Mouse (Mus musculus): ENCODE results near the gene C3.

Gene C3

DNA sequence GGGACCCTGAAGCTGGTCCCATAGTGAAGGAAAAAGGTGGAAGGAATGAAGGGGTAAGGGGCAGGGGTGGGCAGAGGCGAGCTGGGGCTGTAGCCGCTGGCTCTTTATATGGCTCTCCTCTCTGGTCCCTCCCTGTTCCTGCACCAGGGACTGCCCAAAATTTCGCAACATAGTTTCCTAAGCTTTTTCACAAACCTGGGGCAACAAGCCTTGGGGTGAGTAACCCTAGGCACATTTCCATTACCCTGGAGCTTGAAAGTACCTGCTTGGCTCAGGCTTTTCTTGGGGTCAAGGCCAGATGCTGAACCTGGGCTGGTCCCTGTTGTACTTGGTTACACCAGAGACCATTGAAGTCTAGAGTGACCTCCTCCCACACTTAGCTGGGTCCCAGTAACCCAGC is at the start of gene C3:
TSS of gene C3 (minus strand) at position 123 of the 400 bp plus-strand sequence.
- no peak for DNase-seq (ENCODE audit: low read depth, low spot score)

- DNase-seq (ENCODE audit: low read depth, low spot score) = peak; percentile 61
Observed at GRCm38 (mm10) chr17:57276634-57277121, 48.7 kb upstream of the C3 start.

DNA sequence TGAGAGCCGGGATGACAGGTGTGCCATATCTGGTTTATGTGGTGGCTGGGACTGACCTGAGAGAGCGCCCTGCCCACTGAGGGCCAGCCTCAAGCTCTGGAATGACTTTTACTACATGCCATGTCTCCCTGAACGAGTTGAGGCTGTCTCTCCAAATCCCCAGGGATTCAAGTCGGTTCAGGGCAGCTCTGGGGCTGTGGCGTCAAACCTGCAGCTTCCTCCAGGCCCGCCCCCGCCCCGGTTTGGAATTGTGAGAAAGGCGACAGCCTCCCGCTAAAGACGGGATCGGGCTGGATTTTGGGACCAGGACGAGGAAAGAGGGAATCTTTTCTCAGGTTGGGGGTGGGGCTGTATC is 48.0 kb upstream of the C3 start:
- DNase-seq (ENCODE audit: low read depth, low spot score) = no peak

DNA sequence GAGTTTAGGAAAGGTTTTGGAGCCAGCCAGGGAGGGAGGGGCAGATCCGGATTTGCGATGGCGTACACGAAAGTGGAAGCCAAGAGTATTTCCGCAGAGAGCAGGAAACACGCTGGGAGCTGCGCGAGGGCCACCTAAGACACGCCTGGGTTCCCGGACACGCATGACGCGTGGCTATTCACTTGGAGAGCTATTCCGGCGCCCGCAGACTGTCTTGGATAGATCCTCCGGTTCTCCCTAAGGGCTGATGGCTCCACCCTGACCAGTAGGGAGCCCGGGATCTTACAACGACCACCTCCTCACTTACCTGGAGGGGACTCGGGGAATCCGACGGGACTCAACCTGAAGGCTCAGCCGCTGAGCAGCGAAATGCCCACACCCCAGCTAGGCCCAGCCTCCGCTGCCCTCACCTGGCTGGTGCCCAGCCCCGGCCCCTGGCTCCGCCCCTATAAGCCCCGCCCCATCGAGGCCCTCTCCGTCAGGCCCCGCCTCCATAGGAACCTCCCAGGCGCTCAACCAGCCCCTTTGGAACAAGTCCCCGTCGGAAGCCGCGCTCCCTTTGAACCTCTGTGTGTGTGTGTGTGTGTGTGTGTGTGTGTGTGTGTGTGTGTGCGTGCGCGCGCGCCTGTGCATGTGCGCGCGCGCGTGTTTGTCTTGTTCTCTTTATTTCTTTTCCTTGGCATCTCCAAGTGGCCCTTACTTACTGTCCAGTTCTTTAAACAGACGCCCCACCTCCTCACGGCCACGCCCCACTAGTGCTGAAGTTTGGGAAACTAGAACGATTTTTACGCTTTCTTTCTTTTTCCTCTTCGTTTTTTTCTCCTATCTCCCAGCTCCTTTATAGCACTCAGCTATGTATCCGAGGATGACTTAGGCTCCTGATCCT is 47.4 kb upstream of the C3 start:
- no peak for DNase-seq (ENCODE audit: low read depth, low spot score)

GRCm38 (mm10) chr17:57274686-57275085 is 46.8 kb upstream of the C3 start:
- DNase-seq (ENCODE audit: low read depth, low spot score) = no peak

DNA sequence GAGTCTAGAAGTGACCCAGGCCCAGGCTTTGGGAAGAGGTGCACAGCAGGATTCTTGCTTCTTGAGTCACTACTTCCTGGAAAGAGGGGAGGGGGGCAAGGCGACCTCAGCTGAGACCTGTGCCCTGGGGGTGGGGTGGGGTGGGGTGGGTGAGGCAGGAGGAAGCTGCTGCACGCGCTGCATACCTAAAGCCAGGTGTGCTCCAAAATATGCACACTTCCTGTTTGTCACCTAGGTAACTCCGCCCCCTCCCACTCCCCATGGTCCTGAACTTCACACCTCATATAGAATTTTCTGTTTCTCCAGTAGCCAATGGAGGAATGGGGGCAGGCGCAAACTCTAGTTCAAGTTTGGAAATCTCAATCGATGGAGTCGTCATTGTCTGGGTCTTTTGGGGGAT is 45.9 kb upstream of the C3 start:
- no peak for DNase-seq (ENCODE audit: low read depth, low spot score)

GRCm38 (mm10) chr17:57271301-57271700 is 43.4 kb upstream of the C3 start:
- DNase-seq (ENCODE audit: low read depth, low spot score) = no peak

- DNase-seq (ENCODE audit: low read depth, low spot score) = no peak
Observed at GRCm38 (mm10) chr17:57267556-57268126, 39.7 kb upstream of the C3 start.

DNA sequence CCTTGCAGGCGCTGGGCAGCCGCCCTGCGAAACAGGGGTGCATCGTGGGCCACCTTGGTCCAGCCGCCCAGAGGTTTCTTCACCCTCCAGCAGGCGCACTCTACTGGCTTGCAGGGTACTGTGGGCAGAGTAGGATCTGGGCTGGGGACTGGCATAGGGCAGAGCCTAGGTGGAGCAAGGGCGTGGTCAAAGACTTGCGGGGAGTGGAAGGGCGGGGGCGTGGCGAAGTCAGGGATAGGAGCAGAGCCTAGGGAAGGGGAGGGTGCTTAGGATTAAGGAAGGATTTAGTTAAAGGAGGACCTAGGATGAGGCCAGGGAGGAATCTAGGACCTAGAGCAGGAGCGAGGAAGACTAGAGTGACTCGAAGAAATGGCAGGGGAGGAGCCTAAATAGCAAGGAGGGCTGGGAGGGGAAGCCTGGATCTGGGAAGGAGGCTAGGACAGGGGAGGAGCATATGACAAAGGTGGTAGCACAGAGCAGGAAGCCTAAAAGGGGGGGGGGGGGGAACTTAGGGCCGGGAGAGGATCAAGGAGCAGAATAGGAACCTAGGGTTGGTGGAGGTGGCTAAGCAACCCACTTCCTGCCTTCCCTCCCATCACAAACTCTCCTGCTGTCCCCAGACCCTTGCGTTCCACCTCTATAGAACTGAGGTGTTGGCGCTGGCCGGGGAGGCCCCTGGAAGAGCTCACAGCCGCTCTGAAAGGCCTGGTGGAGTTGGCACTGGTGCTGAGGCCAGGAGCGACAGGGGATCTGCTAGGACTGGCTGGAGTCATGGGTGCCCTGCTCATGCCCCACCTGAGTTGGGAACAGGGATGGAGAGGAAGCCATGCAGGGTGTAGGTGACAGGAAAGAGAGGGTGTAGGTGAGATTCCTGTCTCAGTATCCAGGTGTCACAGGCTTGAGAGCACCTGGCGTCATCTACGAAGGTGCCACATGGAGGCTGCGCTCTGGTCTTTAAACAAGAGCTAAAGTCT is 37.3 kb upstream of the C3 start:
- no peak for DNase-seq (ENCODE audit: low read depth, low spot score)

GRCm38 (mm10) chr17:57264164-57264563 is 36.2 kb upstream of the C3 start:
- DNase-seq (ENCODE audit: low read depth, low spot score) = no peak

DNA sequence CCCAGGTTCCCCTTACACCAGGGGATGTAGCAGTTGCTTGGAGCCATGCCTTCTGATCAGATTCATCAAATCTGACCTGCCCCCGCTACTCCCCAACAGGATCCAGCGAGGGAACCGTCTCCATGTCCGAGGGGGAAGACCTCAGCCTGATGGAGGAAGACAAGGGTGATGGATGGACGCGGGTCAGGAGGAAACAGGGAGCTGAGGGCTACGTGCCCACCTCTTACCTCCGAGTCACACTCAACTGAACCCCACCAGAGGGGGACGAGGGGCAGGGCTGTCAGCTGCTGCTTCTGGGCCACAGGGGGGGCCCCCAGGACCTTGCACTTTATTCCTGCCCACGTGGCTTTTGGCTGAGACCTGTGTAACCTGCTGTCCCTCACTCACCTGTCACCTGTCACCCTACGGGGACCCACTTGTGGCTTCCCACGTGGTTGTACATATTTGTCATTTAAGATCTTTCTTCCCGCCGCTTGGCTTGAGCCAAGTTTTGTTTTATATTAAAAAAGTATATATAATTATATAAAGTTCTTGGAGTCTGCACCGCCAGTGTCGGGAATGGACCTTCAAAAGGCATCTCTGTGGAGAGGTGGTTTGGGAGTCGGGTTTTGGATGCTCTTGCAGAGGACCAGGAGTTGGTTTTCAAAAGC is 35.1 kb upstream of the C3 start:
- no peak for DNase-seq (ENCODE audit: low read depth, low spot score)

DNA sequence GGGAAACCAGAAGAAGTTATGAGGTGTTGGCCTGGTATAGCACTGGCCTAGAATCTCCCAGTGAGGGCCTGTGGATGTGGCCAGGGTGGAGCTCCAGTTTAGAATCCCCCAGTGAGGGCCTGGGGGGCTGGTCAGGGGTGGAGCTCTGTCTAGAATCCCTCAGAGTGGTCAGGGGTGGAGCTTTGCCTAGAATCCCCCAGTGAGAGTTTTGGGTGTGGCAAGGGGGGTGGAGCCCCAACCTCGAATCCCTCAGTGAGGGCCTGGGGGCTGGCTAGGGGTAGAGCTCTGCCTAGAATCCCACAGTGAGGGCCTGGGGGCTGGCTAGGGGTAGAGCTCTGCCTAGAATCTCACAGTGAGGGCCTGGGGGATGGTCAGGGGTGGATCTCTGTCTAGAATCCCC is 33.9 kb upstream of the C3 start:
- no peak for DNase-seq (ENCODE audit: low read depth, low spot score)

DNA sequence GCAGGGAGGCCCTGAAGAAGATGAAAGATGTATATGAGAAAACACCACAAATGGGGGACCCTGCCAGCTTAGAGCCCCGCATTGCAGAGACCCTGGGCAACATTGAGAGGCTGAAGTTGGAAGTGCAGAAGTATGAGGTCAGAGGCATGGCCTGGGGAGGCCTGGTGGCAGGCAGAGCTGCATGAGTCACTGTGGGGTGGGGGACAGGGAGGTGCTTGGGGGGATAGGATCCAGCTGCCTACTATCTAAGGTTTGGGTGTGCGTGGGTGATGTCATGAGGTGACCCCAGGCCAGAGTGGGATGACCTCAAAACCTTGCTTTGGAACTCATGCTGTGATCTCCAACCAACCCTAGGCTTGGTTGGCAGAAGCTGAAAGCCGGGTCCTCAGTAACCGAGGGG is 33.4 kb upstream of the C3 start:
- DNase-seq (ENCODE audit: low read depth, low spot score) = no peak

DNA sequence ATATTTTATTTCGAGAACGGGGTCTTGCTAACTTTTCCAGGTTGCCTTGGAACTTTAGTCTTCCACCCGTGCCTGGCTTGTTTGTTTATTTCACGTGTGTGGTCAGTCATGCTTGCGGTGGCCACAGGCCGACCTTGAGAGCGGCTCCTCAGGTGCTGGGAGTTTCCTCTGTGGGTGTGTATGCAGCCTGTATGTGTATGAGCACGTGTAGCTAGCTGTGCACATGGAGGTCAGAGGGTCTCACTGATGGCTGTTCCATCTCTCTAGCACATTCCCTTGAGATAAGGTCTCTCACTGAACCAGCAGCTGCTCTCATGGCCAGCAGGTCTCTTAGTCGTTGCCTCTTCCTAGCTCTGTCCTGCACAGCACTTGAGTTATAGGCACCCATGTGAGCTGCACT is 32.4 kb upstream of the C3 start:
- DNase-seq (ENCODE audit: low read depth, low spot score) = no peak

DNA sequence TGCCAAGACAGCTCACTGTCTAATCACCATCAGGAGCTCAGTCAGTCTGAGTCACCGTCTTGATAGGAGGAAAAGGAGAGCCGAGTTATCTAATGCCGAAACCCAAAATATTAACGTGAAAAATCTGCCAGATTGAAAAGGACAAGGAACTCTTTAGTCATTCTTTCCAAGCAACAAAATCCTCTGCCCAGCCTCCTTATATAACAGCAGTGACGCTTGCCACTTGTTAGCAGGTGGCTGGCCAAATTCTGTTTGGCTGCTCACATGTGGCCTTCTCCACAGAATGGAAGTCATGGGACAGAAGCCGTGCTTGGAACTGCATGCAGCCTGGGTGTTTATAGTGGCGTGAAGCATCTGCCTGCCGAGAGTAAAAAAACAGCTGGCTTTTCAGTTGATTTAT is 31.8 kb upstream of the C3 start:
- no peak for DNase-seq (ENCODE audit: low read depth, low spot score)

- no peak for DNase-seq (ENCODE audit: low read depth, low spot score)
Observed at GRCm38 (mm10) chr17:57258191-57258590, 30.3 kb upstream of the C3 start.

DNA sequence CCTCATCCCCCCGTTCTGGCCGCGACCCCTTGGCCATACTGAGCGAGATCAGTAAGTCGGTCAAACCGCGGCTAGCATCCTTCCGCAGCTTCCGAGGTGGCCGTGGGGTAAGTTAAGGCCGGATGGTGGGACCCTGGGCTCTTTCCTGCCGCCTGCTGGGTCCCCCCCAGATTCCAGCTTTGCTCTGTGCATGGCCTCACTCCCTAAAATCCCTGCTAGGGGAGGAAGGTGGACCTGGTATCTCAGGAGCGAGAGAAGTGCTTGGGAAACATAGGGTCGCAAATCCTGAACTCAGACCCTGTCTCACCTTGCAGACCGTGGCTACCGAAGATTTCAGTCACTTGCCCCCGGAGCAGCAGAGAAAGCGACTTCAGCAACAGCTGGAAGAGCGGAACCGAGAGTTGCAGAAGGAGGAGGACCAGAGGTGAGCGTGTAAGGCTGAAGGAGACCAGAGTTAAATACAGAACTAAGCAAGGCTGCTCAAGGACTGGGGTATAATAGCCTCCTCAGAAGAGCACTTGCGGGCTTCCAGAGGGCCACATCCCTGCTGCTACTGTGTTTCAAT is 29.1 kb upstream of the C3 start:
- DNase-seq (ENCODE audit: low read depth, low spot score) = no peak

GRCm38 (mm10) chr17:57255354-57255753 is 27.4 kb upstream of the C3 start:
- DNase-seq (ENCODE audit: low read depth, low spot score) = no peak

DNA sequence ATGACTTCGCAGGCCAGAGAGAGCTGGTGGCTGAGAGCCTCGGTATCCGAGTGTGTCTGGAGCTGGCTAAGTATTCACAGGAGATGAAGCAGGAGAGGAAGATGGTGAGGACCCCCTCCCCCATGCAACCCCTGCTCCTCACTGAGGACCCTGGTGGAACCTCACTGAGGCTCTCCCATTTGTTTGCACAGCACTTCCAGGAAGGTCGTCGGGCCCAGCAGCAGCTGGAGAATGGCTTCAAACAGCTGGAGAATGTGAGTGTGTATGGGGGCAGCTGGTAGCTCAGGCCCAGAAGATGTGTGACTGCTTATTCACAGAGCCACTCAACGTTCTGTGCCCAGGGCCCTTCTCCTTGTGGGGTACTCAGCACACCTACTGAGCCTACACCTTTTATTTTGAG is 25.4 kb upstream of the C3 start:
- DNase-seq (ENCODE audit: low read depth, low spot score) = no peak

DNA sequence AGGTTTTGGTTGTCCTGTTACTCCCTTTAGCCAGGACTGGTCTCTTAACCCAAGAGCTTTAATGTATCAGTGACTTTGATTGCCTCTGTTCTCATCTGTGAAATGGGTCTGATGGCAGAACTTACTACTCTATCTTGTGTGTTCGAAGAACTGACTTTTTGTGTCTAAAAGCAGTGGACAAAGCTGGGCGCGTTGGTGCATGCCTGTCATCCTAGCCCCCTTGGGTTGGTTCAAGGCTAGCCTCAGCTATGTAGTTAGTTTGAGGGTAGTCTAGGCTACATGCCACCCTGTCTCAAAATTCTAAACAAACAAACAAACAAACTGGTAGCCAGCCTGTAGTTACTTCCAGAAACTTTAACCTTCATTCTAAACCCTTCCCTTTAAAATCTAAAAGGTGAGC is 23.5 kb upstream of the C3 start:
- DNase-seq (ENCODE audit: low read depth, low spot score) = no peak

- no peak for DNase-seq (ENCODE audit: low read depth, low spot score)
Observed at GRCm38 (mm10) chr17:57250461-57251160, 22.7 kb upstream of the C3 start.
